Mouse (Mus musculus): ENCODE measurements around the gene March9.
"Not testable (repeated sequence)": the region's sequence is repeated elsewhere in the genome, so short reads cannot be mapped to it uniquely, and the experiment has no call there.

The March9 gene

GRCm38 (mm10) chr10:127079665-127080391, 19.8 kb upstream of the March9 start:
- peak in 1 of 2 experiments; percentile 59 for DNase-seq (ENCODE audit: low spot score in 2 of 2)

- DNase-seq (ENCODE audit: low spot score in 2 of 2), result peak in 1 of 2 experiments; percentile 61
Measured at GRCm38 (mm10) chr10:127078677-127079575, 18.9 kb upstream of the March9 start.

- DNase-seq (ENCODE audit: low spot score in 2 of 2), result peak in 1 of 2 experiments; percentile 78
Measured at GRCm38 (mm10) chr10:127078001-127078676, 18.2 kb upstream of the March9 start.

DNA sequence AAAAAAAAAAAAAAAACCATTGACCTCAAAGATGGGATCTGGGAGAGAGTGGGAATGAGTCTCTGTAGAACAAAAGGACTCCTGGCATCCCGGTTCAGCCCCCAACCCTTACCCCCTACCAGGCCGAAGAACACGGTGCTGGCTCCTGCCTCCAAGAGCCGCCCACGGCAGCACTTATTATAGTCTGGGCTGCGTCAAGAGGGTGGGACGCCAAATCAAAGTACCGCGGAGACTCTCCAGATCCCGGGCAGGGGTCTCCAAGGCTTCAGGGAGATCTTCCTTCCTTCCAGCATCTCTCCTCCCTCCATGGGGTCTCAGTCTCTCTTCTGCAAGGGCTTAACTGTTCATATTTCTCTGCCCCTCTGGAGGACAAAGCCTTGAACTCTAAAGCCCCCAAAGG, 17.5 kb upstream of the March9 start:
- no peak for DNase-seq (ENCODE audit: low spot score in 2 of 2)

GRCm38 (mm10) chr10:127076082-127076481, 16.1 kb upstream of the March9 start:
- DNase-seq (ENCODE audit: low spot score in 2 of 2), result no peak

- no peak for DNase-seq (ENCODE audit: low spot score in 2 of 2)
Measured at GRCm38 (mm10) chr10:127075651-127076050, 15.7 kb upstream of the March9 start.

DNA sequence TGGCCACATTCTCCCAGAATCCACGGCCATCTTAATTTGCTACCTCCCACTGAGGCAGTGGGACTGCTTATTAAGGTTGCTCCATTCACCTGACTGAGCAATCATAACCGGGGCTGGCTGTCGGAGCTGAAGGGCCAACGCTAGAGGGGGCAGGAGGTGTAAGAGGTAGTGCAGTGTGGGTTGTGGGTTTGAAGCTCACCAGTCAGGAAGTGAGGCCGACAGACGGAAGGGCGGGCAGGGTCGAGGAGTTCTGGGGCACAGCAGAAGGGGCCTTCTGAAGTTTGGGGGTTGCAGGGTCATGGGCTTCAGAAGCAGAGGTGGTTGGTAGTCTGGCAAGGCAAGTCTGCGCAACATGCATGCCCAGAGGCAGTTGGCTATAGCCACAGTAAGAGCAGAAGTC, 15.1 kb upstream of the March9 start, which contains the start of gene Agap2:
Gene Agap2 (plus strand): TSS at position 205 of the 400 bp plus-strand sequence.
- no peak for DNase-seq (ENCODE audit: low spot score in 2 of 2)

- DNase-seq (ENCODE audit: low spot score in 2 of 2), result no peak
Measured at GRCm38 (mm10) chr10:127073981-127074380, 14.0 kb upstream of the March9 start.

DNA sequence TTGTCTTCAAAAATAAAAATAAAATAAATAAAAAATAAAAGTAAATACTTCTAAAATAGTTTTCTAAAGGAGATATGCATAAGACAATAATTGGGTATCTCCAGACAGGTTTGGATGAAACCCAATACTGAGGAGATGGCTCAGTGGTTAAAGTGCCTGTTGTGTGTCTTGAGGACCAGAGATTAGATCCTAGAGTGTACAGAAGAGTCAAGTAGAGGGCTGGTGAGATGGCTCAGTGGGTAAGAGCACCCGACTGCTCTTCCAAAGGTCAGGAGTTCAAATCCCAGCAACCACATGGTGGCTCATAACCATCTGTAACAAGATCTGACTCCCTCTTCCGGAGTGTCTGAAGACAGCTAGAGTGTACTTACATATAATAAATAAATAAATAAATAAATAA, 13.0 kb upstream of the March9 start:
- not testable (repeated sequence) for DNase-seq (ENCODE audit: low spot score in 2 of 2)

GRCm38 (mm10) chr10:127072270-127072669, 12.3 kb upstream of the March9 start:
- not testable (repeated sequence) for DNase-seq (ENCODE audit: low spot score in 2 of 2)

- DNase-seq (ENCODE audit: low spot score in 2 of 2), result no peak
Measured at GRCm38 (mm10) chr10:127071203-127071602, 11.2 kb upstream of the March9 start.

- peak; percentile 90 to 92 for DNase-seq (ENCODE audit: low spot score in 2 of 2)
Measured at GRCm38 (mm10) chr10:127070190-127071121, 10.5 kb upstream of the March9 start, which contains the start of gene Tspan31. Tspan31 (minus strand) TSS chr10:127070264.

- DNase-seq (ENCODE audit: low spot score in 2 of 2), result no peak
Measured at GRCm38 (mm10) chr10:127069281-127070189, 9.6 kb upstream of the March9 start.

DNA sequence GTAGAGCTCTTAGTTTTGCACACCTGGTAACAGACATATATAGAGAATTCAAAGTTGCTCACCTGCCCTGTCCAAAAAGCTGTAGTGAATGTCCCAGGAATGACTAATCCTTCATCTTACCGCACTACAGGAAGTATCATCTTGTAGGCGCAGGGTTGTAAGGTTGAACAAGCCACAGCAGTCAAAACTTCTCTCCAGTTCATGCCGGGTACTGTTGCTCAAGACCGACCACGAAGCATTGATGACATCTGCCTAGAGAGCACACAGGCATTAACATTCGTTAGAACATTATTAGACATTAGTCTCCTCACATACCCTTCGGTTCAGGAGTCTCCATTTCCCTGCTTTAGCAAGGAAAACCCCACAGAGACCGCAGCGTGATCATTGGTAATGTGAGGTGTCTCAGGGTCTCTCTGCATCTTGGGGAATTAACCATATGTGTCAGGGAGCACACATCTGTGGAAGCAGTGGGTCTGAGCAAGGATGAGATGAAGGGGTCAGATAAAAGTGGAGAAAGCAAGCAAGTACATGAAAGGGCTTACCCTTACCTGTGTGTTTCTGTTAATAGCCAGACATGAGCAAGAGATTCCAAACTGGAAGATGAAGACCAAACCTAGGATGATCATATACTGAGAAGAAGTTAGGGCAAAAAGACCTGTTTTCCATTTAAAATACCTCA, 8.5 kb upstream of the March9 start:
- DNase-seq (ENCODE audit: low spot score in 2 of 2), result no peak

- DNase-seq (ENCODE audit: low spot score in 2 of 2), result no peak
Measured at GRCm38 (mm10) chr10:127066519-127067018, 6.6 kb upstream of the March9 start.

DNA sequence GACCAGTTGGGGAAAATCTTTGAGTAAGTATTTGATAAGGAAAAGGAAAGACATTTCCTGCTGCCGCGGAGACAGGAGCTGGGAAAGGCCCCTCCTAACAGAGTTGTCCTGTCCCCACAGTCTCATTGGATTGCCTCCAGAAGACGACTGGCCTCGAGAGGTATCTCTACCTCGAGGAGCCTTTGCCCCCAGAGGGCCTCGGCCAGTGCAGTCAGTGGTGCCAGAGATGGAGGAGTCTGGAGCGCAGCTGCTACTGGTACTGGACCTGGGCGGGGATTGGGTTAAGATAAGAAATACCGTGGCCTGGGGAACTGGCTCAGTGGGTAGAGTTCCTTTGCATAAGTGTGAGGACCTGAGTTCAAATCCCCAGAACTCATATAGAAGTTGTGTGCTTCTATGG, 6.0 kb upstream of the March9 start:
- DNase-seq (ENCODE audit: low spot score in 2 of 2), result no peak

- DNase-seq (ENCODE audit: low spot score in 2 of 2), result no peak
Measured at GRCm38 (mm10) chr10:127063913-127064870, 4.2 kb upstream of the March9 start.

All from frontal cortex, postnatal 10 days (tissue).